Mouse (Mus musculus): ENCODE measurements at regions not wholly inside any gene's neighbourhood (a gene's known extent, or its start where the extent isn't known, plus 50 kb on each side); places are given as distances from the start of the nearest gene placed in this dataset.

- Histone ChIP-seq H3K4me1 (ENCODE audit: control insufficient read depth in 1 of 2, insufficient read depth in 2 of 2, low read length in 2 of 2) (no peaks in the 10 kb centered on the region), H3K9me3 (replicated peaks; ENCODE audit: insufficient read depth, low read length) (no peaks in the 10 kb centered on the region), H3K79me2 (ENCODE audit: control insufficient read depth, insufficient read depth, low read length, poor library complexity) (no peaks in the 10 kb centered on the region), H3K9ac (ENCODE audit: control insufficient read depth, low read depth, low read length, poor library complexity, severe bottlenecking) (no peak overlapping the region), H3K4me3 (ENCODE audit: control insufficient read depth in 1 of 2, insufficient read depth in 1 of 2, low read depth in 2 of 2, low read length in 2 of 2) (no peak overlapping the region), H3K27ac (ENCODE audit: control insufficient read depth, low read depth, low read length) (no peak overlapping the region), H3K27me3 (ENCODE audit: control insufficient read depth in 1 of 2, insufficient read depth in 2 of 2, low read length in 2 of 2) (no peaks in the 10 kb centered on the region), H3K36me3 (ENCODE audit: control insufficient read depth in 1 of 2, insufficient read depth in 2 of 2, low read length in 2 of 2) (no peaks in the 10 kb centered on the region)
- no peak for DNase-seq (ENCODE audit: low read depth, low spot score)
- TF ChIP-seq NRF1 (IDR thresholded peaks at IDR 0.05; ENCODE audit: insufficient read depth, low read depth, low read length, poor library complexity, severe bottlenecking) (no peak), GABPA (IDR thresholded peaks at IDR 0.05; ENCODE audit: low read depth, low read length) (no peak), GATA1 (IDR thresholded peaks at IDR 0.05; ENCODE audit: low read depth, low read length) (no peak), POLR2AphosphoS2 (IDR thresholded peaks at IDR 0.05; ENCODE audit: low read length) (no peak), BHLHE40 (IDR thresholded peaks at IDR 0.05; ENCODE audit: borderline replicate concordance, low read depth, low read length) (no peak), SMC3 (IDR thresholded peaks at IDR 0.05; ENCODE audit: low read depth, low read length) (no peak), MYC (IDR thresholded peaks at IDR 0.05; ENCODE audit: low read depth, low read length) (no peak), EP300 (IDR thresholded peaks at IDR 0.05; ENCODE audit: low read depth in 1 of 2, low read length in 2 of 2) (no peak), MEF2A (IDR thresholded peaks at IDR 0.05; ENCODE audit: extremely low read depth, insufficient replicate concordance, low read depth, low read length, poor library complexity, severe bottlenecking) (no peak), TCF12 (IDR thresholded peaks at IDR 0.05; ENCODE audit: low read depth, low read length) (no peak), SIN3A (IDR thresholded peaks at IDR 0.05; ENCODE audit: low read length) (no peak), ZC3H11A (IDR thresholded peaks at IDR 0.05; ENCODE audit: low read depth, low read length) (no peak), MAX (IDR thresholded peaks at IDR 0.05; ENCODE audit: low read length) (no peak), NELFE (IDR thresholded peaks at IDR 0.05; ENCODE audit: low read depth, low read length) (no peak), RCOR1 (IDR thresholded peaks at IDR 0.05; ENCODE audit: low read depth, low read length) (no peak), ZKSCAN1 (IDR thresholded peaks at IDR 0.05; ENCODE audit: low read depth, low read length) (no peak), ETS1 (IDR thresholded peaks at IDR 0.05; ENCODE audit: low read depth, low read length) (no peak), POLR2AphosphoS5 (IDR thresholded peaks at IDR 0.05; ENCODE audit: borderline replicate concordance, low read depth, low read length) (no peak), CTCF (IDR thresholded peaks at IDR 0.05 in 2 of 3, conservative IDR thresholded peaks at IDR 0.05 in 1 of 3; ENCODE audit: control insufficient read depth in 1 of 3, insufficient read depth in 1 of 3, low read depth in 2 of 3, low read length in 3 of 3, poor library complexity in 1 of 3, severe bottlenecking in 1 of 3) (no peak)
Observed at GRCm38 (mm10) chr14:59066456-59067220, 76.1 kb downstream of the 1700129C05Rik start.

GRCm38 (mm10) chr14:59063221-59063620, 79.5 kb downstream of the 1700129C05Rik start:
- TF ChIP-seq E2F4 (IDR thresholded peaks at IDR 0.05; ENCODE audit: borderline replicate concordance, low read depth, low read length) (no peak), NELFE (IDR thresholded peaks at IDR 0.05; ENCODE audit: low read depth, low read length) (no peak), ZNF384 (IDR thresholded peaks at IDR 0.05; ENCODE audit: low read depth, low read length) (no peak), JUND (IDR thresholded peaks at IDR 0.05; ENCODE audit: low read depth, low read length) (no peak), MAFK (IDR thresholded peaks at IDR 0.05; ENCODE audit: borderline replicate concordance, low read depth, low read length) (no peak), MAX (IDR thresholded peaks at IDR 0.05; ENCODE audit: low read length) (no peak), KAT2A (conservative IDR thresholded peaks at IDR 0.05; ENCODE audit: low read depth, low read length) (no peak), MYB (IDR thresholded peaks at IDR 0.05; ENCODE audit: low read depth, low read length) (no peak)
- Histone ChIP-seq H3K4me3 (ENCODE audit: control insufficient read depth in 1 of 2, insufficient read depth in 1 of 2, low read depth in 2 of 2, low read length in 2 of 2) (no peak overlapping the region), H3K27me3 (ENCODE audit: control insufficient read depth in 1 of 2, insufficient read depth in 2 of 2, low read length in 2 of 2) (no peaks in the 10 kb centered on the region; a peak in 1 of 4 replicates), H3K27ac (ENCODE audit: control insufficient read depth, low read depth, low read length) (no peak overlapping the region), H3K9me3 (replicated peaks; ENCODE audit: insufficient read depth, low read length) (no peaks in the 10 kb centered on the region), H3K79me2 (ENCODE audit: control insufficient read depth, insufficient read depth, low read length, poor library complexity) (no peaks in the 10 kb centered on the region), H3K4me1 (ENCODE audit: control insufficient read depth in 1 of 2, insufficient read depth in 2 of 2, low read length in 2 of 2) (no peaks in the 10 kb centered on the region), H3K36me3 (ENCODE audit: control insufficient read depth in 1 of 2, insufficient read depth in 2 of 2, low read length in 2 of 2) (no peaks in the 10 kb centered on the region), H3K9ac (ENCODE audit: control insufficient read depth, low read depth, low read length, poor library complexity, severe bottlenecking) (no peak overlapping the region)
- DNase-seq (ENCODE audit: low read depth, low spot score) = no peak

Data from MEL (cell line).